Mouse (Mus musculus) lung, embryonic 14.5 days (tissue): ENCODE data around the gene Nckap5. TPM values are rescaled to one million over a fixed set of nuclear protein-coding genes. Genes with fewer than 3 reads are reported as not detected.
A peak's percentile ranks its signal among the peaks of the same experiment; 100 is the strongest.

Source experiments
- ATAC-seq: fragments of 200-750 bp; cut with Nextera tagmentation; 2 replicates; pipeline ENCODE4 v1.8.0; 2017; ENCODE audit warnings: mild to moderate bottlenecking, moderate TSS enrichment, moderate library complexity; ENCODE audit not compliant: insufficient read depth
- DNase-seq: peaks from one replicate; pipeline ENCODE4 v3.0.0-alpha.2; 2015
- H3K27ac ChIP-seq: fragments of 300-500 bp; sonication (generic); 2 replicates; pipeline ENCODE4 v1.5.1; 2014; ENCODE audit warnings: low read depth, mild to moderate bottlenecking, moderate library complexity
- H3K27me3 ChIP-seq: fragments of 300-500 bp; sonication (generic); 2 replicates; pipeline ENCODE4 v1.6.1; 2014; ENCODE audit warnings: low read length, control low read depth; ENCODE audit not compliant: insufficient read depth
- H3K36me3 ChIP-seq: fragments of 300-500 bp; sonication (generic); 2 replicates; pipeline ENCODE4 v1.6.1; 2014; ENCODE audit warnings: control low read depth; ENCODE audit not compliant: insufficient read depth
- H3K4me1 ChIP-seq: fragments of 300-500 bp; sonication (generic); 2 replicates; pipeline ENCODE4 v1.6.1; 2014; ENCODE audit warnings: antibody characterized with exemption, control low read depth; ENCODE audit not compliant: insufficient read depth
- H3K4me2 ChIP-seq: fragments of 300-500 bp; sonication (generic); 2 replicates; pipeline ENCODE4 v1.6.1; 2014; ENCODE audit warnings: mild to moderate bottlenecking
- H3K4me3 ChIP-seq: fragments of 300-500 bp; sonication (generic); 2 replicates; pipeline ENCODE4 v1.5.1; 2014; ENCODE audit warnings: low read depth, low read length
- H3K9ac ChIP-seq: fragments of 300-500 bp; sonication (generic); 2 replicates; pipeline ENCODE4 v1.6.1; 2014
- H3K9me3 ChIP-seq: fragments of 300-500 bp; sonication (generic); 2 replicates; pipeline ENCODE4 v1.6.1; 2016; ENCODE audit warnings: low read depth, low read length, control low read depth
- CTCF ChIP-seq: IDR thresholded peaks from 2 replicates; pipeline ENCODE4 v1.5.1; 2016; ENCODE audit warnings: antibody characterized with exemption, low read depth
- WGBS: fragments of 180-500 bp; shearing (Covaris S2); extraction: QIAGEN DNeasy Blood & Tissue Kit; methylation state at CpG from one replicate; pipeline ENCODE4 v1.1.7; 2014; 5-methylcytosine and 5-hydroxymethylcytosine counted together
- polyA plus RNA-seq: library from polyadenylated mRNA; unstranded; fragments of >200 nt; fragmentation: Nextera tagmentation; extraction: Ambion mirVana; gene quantifications from 2 replicates; pipeline ENCODE4 v1.2.1, GENCODE M21; 2014

Gene Nckap5
- polyA plus RNA-seq, 1 experiment from 2014 or later = 37.8 TPM

DNA sequence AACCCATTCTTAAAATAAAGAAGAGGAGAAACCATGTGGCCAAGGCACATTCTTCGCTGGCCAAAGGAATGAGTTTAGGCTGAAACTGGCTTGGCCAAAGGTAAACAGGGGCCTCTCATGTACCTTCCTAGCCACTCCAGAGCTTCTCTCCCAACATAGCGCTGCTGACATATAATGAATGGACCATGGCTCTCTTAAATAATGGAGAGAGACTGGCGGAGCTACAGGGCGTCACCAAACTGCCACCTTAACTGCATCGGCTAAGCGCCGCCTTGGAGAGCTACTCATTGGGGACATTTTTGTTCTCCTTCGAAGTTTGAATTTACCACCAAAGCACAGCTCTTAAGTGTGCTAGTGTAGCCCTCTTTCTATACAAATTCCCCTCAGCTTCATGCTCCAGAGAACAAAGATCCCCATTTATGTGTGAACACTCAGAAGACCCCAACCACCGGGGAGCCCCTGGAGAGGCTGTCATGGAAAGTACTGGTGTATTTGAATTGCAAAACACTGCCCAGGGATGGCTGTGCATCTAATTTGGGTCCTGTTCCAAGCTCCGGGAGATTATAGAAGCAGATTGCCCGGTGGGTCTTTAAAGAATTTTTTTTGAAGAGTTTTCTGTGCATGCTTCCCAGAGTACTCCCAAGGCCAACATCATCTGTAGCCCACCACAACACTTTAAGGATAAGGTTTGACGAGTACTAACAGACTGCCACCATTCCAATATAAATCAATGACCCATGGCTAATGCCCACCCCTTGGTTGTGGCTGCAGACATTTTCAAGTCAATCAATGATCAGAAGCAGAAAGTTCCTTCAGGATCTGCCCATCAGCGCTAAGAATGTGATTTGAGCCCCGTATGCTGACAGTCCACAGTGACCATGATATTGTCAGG lies 224.2 kb downstream of the Nckap5 start:
- ATAC-seq = no peak
- 77% methylated on average over 14 of the region's 14 CpGs for WGBS

DNA sequence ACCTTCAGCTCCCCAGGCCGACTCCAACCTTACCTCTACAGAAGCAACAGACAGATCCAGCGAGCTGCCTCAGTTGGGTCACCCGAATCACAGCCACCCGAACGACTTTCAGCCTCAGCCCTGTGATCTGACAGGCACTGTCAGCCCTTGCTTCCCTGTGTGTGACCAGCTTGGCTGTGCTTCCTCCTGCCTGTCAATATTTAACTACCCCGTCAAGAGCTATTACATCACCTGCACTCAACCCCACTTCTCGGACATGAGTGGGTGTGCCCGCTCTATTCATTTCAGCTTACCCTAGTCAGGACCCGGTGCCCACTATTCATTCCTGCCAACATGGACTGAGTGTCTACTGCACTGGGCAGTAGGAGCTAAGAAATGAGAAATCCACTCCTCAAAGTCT lies 226.0 kb downstream of the Nckap5 start:
- Histone ChIP-seq H3K4me3 (peak overlapping the region; percentile 28), H3K4me1 (peaks cover 4% of the 10 kb centered on the region; the same call in 1 of the 2 replicates), H3K27me3 (no peaks in the 10 kb centered on the region), H3K9me3 (no peaks in the 10 kb centered on the region), H3K27ac (no peak overlapping the region), H3K9ac (no peak overlapping the region), H3K36me3 (no peaks in the 10 kb centered on the region), H3K4me2 (peak overlapping the region; percentile 56)
- TF ChIP-seq CTCF = no peak
- DNase-seq (peak; percentile 54), ATAC-seq (peak; percentile 77; the same call in 1 of the 2 replicates)
- 60% methylated on average over 9 of the region's 9 CpGs for WGBS

More for the DNA sequence above, 224.2 kb downstream of the Nckap5 start:
- Histone ChIP-seq H3K27ac (no peak overlapping the region), H3K4me2 (no peak overlapping the region), H3K27me3 (no peaks in the 10 kb centered on the region), H3K9ac (no peak overlapping the region), H3K9me3 (no peaks in the 10 kb centered on the region), H3K4me1 (peaks cover 4% of the 10 kb centered on the region; the same call in 1 of the 2 replicates), H3K36me3 (no peaks in the 10 kb centered on the region), H3K4me3 (no peak overlapping the region)
- no peak for TF ChIP-seq CTCF
- no peak for DNase-seq

GRCm38 (mm10) chr1:126603771-126604515 lies 226.7 kb downstream of the Nckap5 start:
- Histone ChIP-seq H3K27ac (no peak overlapping the region), H3K4me1 (peaks cover 4% of the 10 kb centered on the region; the same call in 1 of the 2 replicates), H3K27me3 (no peaks in the 10 kb centered on the region), H3K36me3 (no peaks in the 10 kb centered on the region), H3K9ac (0 out of 2 replicates have a peak overlapping the region, but pooled peaks have one; percentile 6), H3K4me3 (peak overlapping the region; percentile 28), H3K9me3 (no peaks in the 10 kb centered on the region), H3K4me2 (peak overlapping the region; percentile 56)
- TF ChIP-seq CTCF = no peak
- ATAC-seq (no peak), DNase-seq (no peak)
- WGBS = 58% methylated on average over 7 of the region's 7 CpGs

DNA sequence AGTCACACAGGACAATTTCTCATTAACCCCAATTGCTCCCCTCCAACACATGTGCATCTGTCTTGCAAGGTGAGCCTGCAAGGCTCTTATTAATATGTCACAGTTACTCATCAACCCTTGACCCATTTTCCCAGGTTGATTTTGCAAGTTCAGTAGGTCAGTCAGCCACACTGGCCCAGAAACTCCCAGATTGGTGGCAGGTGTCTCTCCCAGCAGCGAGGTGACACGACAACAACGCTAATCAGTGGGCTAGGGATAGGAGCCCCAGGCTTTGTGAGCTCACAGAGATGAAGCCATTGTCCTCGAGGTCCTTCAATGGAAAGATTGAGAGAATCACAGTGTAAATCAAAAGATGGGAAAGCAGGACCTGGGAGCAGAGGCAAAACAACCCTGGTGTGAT lies 230.0 kb downstream of the Nckap5 start:
- peaks cover 5% of the 10 kb centered on the region; the same call in 1 of the 2 replicates for H3K4me1 ChIP-seq
- no peak overlapping the region for H3K9ac ChIP-seq
- DNase-seq (no peak), ATAC-seq (no peak)
- no peak overlapping the region for H3K4me2 ChIP-seq
- no peak for TF ChIP-seq CTCF
- H3K9me3 ChIP-seq = no peaks in the 10 kb centered on the region
- WGBS = 70% methylated on average over 4 of the region's 4 CpGs
- no peak overlapping the region for H3K27ac ChIP-seq
- no peak overlapping the region for H3K4me3 ChIP-seq
- H3K27me3 ChIP-seq = no peaks in the 10 kb centered on the region
- no peaks in the 10 kb centered on the region for H3K36me3 ChIP-seq

DNA sequence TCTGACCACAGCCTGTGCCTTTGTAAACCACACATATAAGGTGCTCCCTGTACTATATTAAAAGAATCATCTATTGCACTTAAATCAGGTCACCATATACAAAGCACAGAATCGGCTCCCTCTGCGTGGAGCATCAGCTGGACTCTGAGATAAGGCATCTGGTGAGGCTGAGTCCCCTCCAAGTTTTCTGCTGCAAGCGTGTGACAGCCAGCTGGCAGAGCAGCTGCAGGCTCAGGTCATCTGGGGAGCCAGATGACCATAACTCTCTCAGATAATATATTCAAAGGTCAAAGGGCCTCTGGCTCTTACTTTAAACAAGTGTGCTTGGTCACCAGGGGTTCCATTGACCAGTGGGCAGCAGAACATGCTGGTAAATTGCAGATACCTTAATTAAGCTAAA lies 233.2 kb downstream of the Nckap5 start:
- Histone ChIP-seq H3K27me3 (no peaks in the 10 kb centered on the region), H3K4me3 (no peak overlapping the region), H3K27ac (no peak overlapping the region), H3K36me3 (no peaks in the 10 kb centered on the region), H3K4me1 (peaks cover 20% of the 10 kb centered on the region), H3K9ac (no peak overlapping the region), H3K9me3 (no peaks in the 10 kb centered on the region), H3K4me2 (no peak overlapping the region)
- TF ChIP-seq CTCF = no peak
- peak; percentile 81 for DNase-seq
- WGBS = 18% methylated on average over 3 of the region's 3 CpGs
- ATAC-seq = peak; percentile 69

- DNase-seq (peak; percentile 45), ATAC-seq (peak; percentile 30; the same call in 1 of the 2 replicates)
- Histone ChIP-seq H3K9ac (no peak overlapping the region), H3K9me3 (no peaks in the 10 kb centered on the region), H3K4me3 (no peak overlapping the region), H3K36me3 (no peaks in the 10 kb centered on the region), H3K4me1 (peaks cover 20% of the 10 kb centered on the region), H3K27ac (no peak overlapping the region), H3K4me2 (no peak overlapping the region), H3K27me3 (no peaks in the 10 kb centered on the region)
- no peak for TF ChIP-seq CTCF
- WGBS = 37% methylated on average over 3 of the region's 3 CpGs
Measured at GRCm38 (mm10) chr1:126594796-126595195, 235.8 kb downstream of the Nckap5 start.
